Mouse (Mus musculus) heart, embryonic 10.5 days (tissue): ENCODE measurements around the gene Safb. TPM values are rescaled to one million over a fixed set of nuclear protein-coding genes. Genes with fewer than 3 reads are reported as not detected.
A peak's percentile ranks its signal among the peaks of the same experiment; 100 is the strongest.
"Not testable (repeated sequence)": the region's sequence is repeated elsewhere in the genome, so short reads cannot be mapped to it uniquely, and the experiment has no call there.

ENCODE experiments used
- DNase-seq: peaks from one replicate; pipeline ENCODE4 v3.0.0-alpha.2; 2017; ENCODE audit warnings: low spot score
- H3K27ac ChIP-seq: fragments of 300-500 bp; sonication (generic); 2 replicates; pipeline ENCODE4 v1.5.1; 2016; ENCODE audit warnings: mild to moderate bottlenecking
- H3K27me3 ChIP-seq: fragments of 300-500 bp; sonication (generic); 2 replicates; pipeline ENCODE4 v1.6.1; 2016; ENCODE audit warnings: mild to moderate bottlenecking; ENCODE audit not compliant: poor library complexity, insufficient read depth, severe bottlenecking
- H3K36me3 ChIP-seq: fragments of 300-500 bp; sonication (generic); 2 replicates; pipeline ENCODE4 v1.6.1; 2016; ENCODE audit warnings: mild to moderate bottlenecking, moderate library complexity
- H3K4me1 ChIP-seq: fragments of 300-500 bp; sonication (generic); 2 replicates; pipeline ENCODE4 v1.6.1; 2016; ENCODE audit warnings: mild to moderate bottlenecking
- H3K4me3 ChIP-seq: fragments of 300-500 bp; sonication (generic); 2 replicates; pipeline ENCODE4 v1.5.1; 2016; ENCODE audit warnings: mild to moderate bottlenecking, moderate library complexity
- H3K9me3 ChIP-seq: fragments of 300-500 bp; sonication (generic); 2 replicates; pipeline ENCODE4 v1.6.1; 2016; ENCODE audit warnings: mild to moderate bottlenecking, moderate library complexity
- WGBS: fragments of 180-500 bp; shearing (Covaris S2); methylation state at CpG from one replicate; pipeline ENCODE4 v1.1.7; 2016; 5-methylcytosine and 5-hydroxymethylcytosine counted together
- polyA plus RNA-seq: library from polyadenylated mRNA; unstranded; fragments of >200 nt; fragmentation: Nextera tagmentation; extraction: Ambion mirVana; gene quantifications from 2 replicates; pipeline ENCODE4 v1.2.1, GENCODE M21; 2016

Gene Safb
- polyA plus RNA-seq, 1 experiment from 2014 or later = 128 TPM

DNA sequence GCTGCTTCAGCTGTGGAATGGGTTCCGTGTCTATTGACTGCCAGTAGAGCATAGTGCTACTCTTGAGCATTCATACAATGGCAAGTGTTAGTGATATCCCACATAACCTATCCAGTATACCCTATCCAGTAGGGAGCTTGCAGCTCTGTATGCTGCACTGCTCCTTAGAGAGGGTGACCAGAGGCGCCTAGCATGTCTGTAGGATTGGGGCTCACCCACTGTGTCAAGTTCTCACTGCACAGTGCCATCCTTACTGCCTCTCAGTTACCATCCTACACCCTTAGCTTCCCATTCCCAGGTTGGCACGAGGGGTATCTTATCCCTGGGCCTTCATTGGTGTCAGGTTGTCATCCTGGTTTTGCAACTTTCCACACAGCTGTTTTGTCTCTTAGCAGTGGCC, 19.8 kb downstream of the Safb start:
- H3K9me3 ChIP-seq = no peaks in the 10 kb centered on the region
- 93% methylated on average over 3 of the region's 3 CpGs for WGBS
- no peak for DNase-seq
- H3K4me3 ChIP-seq = no peak overlapping the region
- H3K27me3 ChIP-seq = no peaks in the 10 kb centered on the region
- no peak overlapping the region for H3K27ac ChIP-seq
- peaks cover 85% of the 10 kb centered on the region for H3K36me3 ChIP-seq
- H3K4me1 ChIP-seq = peaks cover 12% of the 10 kb centered on the region

DNA sequence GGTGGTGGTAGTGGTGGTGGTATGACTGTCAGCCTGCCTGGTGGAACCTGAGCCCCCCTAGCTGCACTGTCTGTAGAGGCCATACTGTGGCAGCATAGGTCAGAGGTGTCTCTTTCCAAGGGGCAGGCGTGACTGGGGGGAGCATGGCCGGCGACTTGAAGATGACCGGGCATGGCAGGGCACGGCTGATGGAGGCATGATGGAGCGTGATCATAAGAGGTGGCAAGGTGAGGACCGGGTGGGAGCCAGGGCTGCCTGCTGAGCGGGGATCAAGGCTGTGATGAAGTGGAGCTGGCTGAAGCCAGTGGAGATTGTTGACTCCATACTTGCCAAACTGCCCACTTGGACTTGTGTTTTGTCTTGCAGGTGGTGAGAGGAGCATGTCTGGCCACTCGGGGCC, 20.8 kb downstream of the Safb start:
- DNase-seq = no peak
- H3K9me3 ChIP-seq = no peaks in the 10 kb centered on the region
- H3K4me1 ChIP-seq = peaks cover 17% of the 10 kb centered on the region
- H3K4me3 ChIP-seq = no peak overlapping the region; the same call in 1 of the 2 replicates
- H3K27ac ChIP-seq = no peak overlapping the region
- WGBS = 90% methylated on average over 9 of the region's 9 CpGs
- no peaks in the 10 kb centered on the region for H3K27me3 ChIP-seq
- peaks cover 75% of the 10 kb centered on the region for H3K36me3 ChIP-seq

DNA sequence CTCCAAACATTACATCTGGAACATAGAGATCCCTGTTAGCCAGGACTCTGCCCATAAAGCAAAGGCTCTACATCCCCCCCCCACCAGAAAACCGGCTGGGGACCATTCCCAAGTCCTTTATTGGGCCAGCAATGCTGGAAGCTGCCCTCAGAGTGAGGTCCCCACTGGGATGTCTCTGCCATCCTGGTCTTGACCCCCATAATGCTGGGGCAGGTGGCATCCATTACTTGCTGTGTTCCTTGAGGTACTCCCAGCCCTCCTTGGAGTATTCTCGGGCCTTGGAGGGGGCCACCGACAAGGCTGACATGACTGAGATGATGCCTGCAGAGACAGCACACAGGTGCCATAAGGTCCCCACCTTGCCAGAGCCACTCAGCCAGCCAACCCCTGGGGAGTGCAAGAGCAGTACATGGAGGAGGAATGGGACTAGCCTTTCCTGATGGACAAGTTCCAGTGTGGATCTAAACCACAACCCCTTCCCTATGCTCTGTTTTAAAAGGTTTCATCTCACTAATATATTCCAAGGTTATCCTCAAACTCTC, 23.0 kb downstream of the Safb start:
- Histone ChIP-seq H3K4me1 (peaks cover 29% of the 10 kb centered on the region), H3K27me3 (no peaks in the 10 kb centered on the region), H3K9me3 (no peaks in the 10 kb centered on the region), H3K4me3 (no peak overlapping the region), H3K36me3 (peaks cover 53% of the 10 kb centered on the region), H3K27ac (no peak overlapping the region)
- no peak for DNase-seq
- WGBS = 74% methylated on average over 3 of the region's 3 CpGs

DNA sequence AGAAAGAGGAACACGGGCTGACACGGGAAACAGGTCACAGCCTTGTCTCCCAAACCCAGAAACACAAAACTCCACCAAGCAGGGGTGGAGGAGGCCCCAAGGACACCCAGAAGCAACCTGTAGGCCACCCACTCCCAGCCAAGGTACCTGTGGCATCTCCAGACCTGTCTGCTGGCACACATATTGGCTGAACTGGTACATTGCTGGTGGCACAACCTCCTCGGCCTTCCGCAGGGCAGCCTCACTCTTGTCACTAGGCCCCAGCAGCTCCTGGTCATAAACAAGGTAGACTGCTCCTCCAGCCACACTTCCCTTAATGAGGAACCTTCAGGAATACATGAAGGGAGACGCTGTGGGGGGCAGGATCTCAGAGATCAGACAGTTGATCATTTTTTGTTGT, 24.1 kb downstream of the Safb start:
- Histone ChIP-seq H3K36me3 (peaks cover 42% of the 10 kb centered on the region), H3K4me1 (peaks cover 29% of the 10 kb centered on the region), H3K27me3 (no peaks in the 10 kb centered on the region), H3K27ac (peak overlapping the region; percentile 93), H3K9me3 (no peaks in the 10 kb centered on the region), H3K4me3 (peak overlapping the region; percentile 72)
- no peak for DNase-seq
- 46% methylated on average over 5 of the region's 5 CpGs for WGBS

DNA sequence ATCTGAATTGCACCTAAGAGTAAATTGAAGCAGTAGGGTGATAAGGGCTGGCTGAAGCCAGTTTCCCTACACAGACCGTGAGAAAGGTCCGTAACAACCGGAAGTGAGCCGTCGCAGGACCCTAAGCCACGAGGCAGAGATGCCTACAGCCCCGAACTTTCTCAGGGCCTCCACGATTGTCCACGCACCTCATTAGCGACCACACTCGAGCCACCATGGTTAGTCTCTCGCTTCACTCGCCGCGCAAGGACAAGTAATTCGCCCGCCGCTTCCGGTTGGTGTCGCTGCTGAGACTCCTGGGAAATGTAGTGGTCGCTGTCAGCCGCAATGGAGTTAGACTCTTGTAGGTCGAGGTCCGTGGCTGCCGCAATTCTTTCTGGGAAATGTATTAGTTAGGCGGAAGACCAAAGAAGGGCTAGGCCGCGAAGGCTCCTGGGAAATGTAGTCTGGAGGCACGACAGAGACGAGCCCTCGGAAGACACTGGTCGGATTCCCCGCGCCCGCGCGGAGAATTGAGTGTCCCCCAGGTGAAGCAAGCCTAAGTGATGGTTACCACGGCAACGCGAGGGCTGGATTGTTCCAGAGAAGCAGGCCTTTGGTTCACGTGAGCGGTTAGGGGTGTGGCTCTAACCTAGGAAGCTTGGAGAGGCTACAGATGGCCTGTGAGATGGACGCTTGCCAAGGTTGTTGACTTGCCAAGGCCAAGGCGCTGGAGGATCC, 25.0 kb downstream of the Safb start, which contains the start of gene 2410015M20Rik:
Gene 2410015M20Rik, minus strand, starts transcription at position 320 of the 720 bp plus-strand sequence.
- Histone ChIP-seq H3K36me3 (peaks cover 41% of the 10 kb centered on the region), H3K27ac (peak within 1 kb of the TSS; percentile 93)

DNA sequence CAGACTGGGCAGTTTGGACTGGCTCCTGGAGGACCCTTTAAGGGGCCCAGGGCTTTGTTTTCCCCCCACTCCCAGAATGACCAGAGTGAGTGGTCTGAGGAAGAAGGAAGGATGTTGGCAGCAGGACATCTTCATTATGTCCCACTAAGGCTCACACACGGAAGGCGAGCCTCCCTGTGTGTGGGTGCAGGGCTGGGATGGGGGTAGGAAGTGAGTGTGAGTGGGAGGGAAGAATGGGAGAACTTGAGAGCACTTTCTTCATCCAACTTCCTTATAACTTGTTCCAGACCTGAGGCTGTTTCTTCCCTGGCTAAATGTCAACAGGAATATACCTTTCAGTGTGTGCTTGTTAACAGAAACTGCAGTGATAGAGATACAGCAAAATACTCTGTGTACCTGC, 26.7 kb downstream of the Safb start:
- Histone ChIP-seq H3K27me3 (no peaks in the 10 kb centered on the region), H3K27ac (0 out of 2 replicates have a peak overlapping the region, but pooled peaks have one; percentile 56), H3K9me3 (no peaks in the 10 kb centered on the region), H3K36me3 (peaks cover 41% of the 10 kb centered on the region), H3K4me1 (peaks cover 44% of the 10 kb centered on the region), H3K4me3 (no peak overlapping the region; the same call in 1 of the 2 replicates)
- DNase-seq = no peak
- 74% methylated on average over 2 of the region's 2 CpGs for WGBS

More for the DNA sequence above, 25.0 kb downstream of the Safb start, which contains the start of gene 2410015M20Rik:
- H3K27me3 ChIP-seq = no peaks in the 10 kb centered on the region
- no peaks in the 10 kb centered on the region for H3K9me3 ChIP-seq
- under 1% methylated on average over 44 of the region's 44 CpGs for WGBS
- peak within 1 kb of the TSS; percentile 72 for H3K4me3 ChIP-seq
- DNase-seq = peak; percentile 98
- H3K4me1 ChIP-seq = peaks cover 35% of the 10 kb centered on the region

DNA sequence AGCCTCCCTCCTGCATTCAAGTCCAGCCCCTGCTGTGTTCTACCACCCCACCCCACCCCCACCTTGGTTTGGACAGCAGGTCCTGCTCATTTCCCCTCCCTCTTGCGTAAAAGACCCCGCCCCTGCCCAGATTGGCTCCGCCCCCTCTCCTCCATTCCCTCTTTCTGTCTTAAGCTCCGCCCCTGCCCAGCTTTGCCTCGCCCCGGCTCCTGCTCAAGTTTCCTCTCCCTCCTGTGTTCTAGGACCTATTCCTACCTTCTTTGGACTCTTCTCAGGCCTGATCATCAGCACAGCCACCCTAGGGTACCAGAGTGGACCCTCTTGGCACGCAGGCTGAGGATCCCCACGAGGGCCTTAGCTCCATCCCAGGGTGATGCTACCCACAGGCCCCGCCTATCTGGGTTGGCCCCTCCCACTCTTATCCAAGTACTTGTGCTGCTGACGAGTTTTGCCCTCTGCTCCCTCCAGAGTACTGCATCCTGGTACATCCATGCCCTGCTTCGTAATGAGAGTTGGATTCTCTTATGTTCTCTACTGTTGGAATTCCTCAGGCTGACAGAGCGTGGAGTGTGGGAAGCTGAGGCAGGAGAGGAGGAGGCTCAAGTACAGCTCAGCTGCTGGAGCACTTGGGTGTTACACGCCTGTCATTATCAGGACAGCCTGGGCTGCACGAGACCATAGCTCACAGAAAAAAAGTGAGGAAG, 27.4 kb downstream of the Safb start:
- Histone ChIP-seq H3K27ac (peak overlapping the region; percentile 56), H3K9me3 (no peaks in the 10 kb centered on the region), H3K36me3 (peaks cover 41% of the 10 kb centered on the region), H3K4me1 (peaks cover 48% of the 10 kb centered on the region), H3K4me3 (peak overlapping the region; percentile 39), H3K27me3 (no peaks in the 10 kb centered on the region)
- WGBS = 13% methylated on average over 14 of the region's 14 CpGs
- DNase-seq = peak; percentile 92

DNA sequence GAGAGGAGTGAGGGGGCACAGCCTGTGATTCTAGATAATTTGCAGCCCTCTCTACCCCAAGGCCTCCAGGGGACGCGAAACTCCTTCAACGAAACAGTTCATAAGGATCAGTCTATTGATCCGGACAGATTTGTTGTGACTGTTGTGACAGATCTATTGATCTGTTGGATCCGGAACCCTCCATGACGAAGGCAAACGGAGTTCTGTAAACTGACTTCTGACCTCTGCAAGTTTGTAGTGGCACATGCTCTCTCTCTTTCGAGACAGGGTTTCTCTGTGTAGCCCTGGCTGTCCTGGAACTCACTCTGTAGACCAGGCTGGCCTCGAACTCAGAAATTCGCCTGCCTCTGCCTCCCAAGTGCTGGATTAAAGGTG, 27.9 kb downstream of the Safb start:
- Histone ChIP-seq H3K4me3 (peak overlapping the region; percentile 39), H3K4me1 (peaks cover 46% of the 10 kb centered on the region), H3K36me3 (peaks cover 40% of the 10 kb centered on the region), H3K27ac (peak overlapping the region; percentile 56; the same call in 1 of the 2 replicates)
- WGBS = 72% methylated on average over 10 of the region's 10 CpGs
- not testable (repeated sequence) for H3K9me3 ChIP-seq, H3K27me3 ChIP-seq, DNase-seq

DNA sequence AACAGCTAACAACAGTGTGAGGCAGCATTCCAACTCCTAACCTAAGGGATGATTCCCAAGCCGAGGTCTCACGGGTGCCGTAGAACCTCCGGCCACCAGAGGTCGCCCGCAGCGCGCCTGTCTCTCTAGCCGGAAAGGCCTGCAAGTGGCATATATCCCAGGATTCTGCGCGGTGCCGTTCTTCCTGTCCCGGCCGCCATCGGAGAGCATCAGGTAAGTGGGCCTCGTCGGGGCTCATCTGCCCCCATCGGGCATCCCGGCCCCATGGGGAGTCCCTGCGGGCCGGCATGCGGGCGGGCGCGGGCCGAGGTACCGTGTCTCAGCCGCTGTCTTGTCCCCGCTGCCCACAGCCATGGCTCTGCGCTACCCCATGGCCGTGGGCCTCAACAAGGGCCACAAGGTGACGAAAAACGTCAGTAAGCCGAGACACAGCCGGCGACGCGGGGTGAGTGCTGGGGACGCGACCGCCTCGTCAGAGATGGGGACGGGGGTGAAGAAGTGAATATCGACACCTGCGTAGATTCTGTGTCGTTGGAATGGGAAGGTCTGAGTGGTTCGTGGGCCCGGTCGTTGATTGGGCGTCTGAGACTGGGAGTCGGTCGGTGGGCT, 28.7 kb downstream of the Safb start, which contains the start of gene Rpl36:
Gene Rpl36, plus strand, starts transcription at position 181 of the 609 bp plus-strand sequence.
- H3K4me1 ChIP-seq = peaks cover 42% of the 10 kb centered on the region
- H3K4me3 ChIP-seq = peak within 1 kb of the TSS; percentile 86
- peak within 1 kb of the TSS; percentile 96 for H3K27ac ChIP-seq
- H3K27me3 ChIP-seq = no peaks in the 10 kb centered on the region
- under 1% methylated on average over 52 of the region's 52 CpGs for WGBS
- peak; percentile 97 for DNase-seq
- H3K36me3 ChIP-seq = peaks cover 44% of the 10 kb centered on the region
- no peaks in the 10 kb centered on the region for H3K9me3 ChIP-seq

DNA sequence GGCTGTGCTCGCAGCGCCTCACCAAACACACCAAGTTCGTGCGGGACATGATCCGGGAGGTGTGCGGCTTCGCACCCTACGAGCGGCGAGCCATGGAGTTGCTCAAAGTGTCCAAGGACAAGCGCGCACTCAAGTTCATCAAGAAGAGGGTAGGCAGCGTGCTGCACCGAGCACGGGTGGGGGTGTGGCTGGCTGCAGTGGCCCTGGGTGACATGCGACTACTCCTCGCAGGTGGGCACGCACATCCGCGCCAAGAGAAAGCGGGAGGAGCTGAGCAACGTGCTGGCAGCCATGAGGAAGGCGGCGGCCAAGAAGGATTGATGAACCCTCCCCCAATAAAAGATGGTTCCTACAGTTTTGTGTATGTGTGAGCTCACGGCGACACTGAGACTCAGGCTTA, 29.3 kb downstream of the Safb start:
- under 1% methylated on average over 26 of the region's 26 CpGs for WGBS
- Histone ChIP-seq H3K4me1 (peaks cover 37% of the 10 kb centered on the region), H3K36me3 (peaks cover 50% of the 10 kb centered on the region), H3K4me3 (peak overlapping the region; percentile 86), H3K27ac (peak overlapping the region; percentile 96)
- H3K9me3 ChIP-seq, H3K27me3 ChIP-seq, DNase-seq: not testable (repeated sequence)

DNA sequence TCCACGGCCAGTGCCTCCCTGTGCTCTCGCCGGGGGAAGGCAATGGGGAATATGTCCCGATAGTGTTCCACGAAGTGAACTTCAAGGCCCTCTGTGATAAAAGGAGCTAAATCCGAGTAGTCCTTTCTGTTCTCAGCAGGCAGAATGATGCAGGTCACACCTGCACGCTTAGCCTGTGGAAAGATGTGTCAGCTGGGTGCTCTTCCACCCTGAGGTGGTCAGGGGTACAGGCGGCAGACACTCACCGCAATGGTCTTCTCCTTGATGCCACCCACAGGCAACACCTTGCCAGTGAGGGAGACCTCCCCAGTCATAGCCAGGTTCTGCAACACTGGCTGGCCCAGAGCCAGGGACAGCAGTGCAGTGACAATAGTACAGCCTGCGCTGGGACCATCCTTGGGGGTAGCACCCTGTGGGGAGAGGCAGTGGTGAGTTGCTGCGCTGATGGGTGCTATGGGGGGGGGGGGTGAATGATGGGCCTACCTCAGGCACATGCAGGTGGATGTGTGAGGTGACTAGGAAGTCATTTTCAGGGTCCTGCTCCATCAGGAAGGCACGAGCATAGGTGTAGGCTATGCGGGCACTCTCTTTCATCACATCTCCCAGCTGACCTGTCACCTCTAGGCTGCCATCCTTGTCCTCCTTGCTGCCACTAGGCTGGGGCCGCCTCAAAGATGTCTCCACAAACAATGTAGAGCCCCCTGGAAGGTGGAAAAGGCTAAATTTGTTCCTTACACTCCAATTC, 29.9 kb downstream of the Safb start:
- Histone ChIP-seq H3K9me3 (no peaks in the 10 kb centered on the region), H3K36me3 (peaks cover 57% of the 10 kb centered on the region), H3K27me3 (no peaks in the 10 kb centered on the region), H3K27ac (peak overlapping the region; percentile 96), H3K4me1 (peaks cover 36% of the 10 kb centered on the region), H3K4me3 (peak overlapping the region; percentile 86)
- WGBS = 37% methylated on average over 14 of the region's 14 CpGs
- no peak for DNase-seq

DNA sequence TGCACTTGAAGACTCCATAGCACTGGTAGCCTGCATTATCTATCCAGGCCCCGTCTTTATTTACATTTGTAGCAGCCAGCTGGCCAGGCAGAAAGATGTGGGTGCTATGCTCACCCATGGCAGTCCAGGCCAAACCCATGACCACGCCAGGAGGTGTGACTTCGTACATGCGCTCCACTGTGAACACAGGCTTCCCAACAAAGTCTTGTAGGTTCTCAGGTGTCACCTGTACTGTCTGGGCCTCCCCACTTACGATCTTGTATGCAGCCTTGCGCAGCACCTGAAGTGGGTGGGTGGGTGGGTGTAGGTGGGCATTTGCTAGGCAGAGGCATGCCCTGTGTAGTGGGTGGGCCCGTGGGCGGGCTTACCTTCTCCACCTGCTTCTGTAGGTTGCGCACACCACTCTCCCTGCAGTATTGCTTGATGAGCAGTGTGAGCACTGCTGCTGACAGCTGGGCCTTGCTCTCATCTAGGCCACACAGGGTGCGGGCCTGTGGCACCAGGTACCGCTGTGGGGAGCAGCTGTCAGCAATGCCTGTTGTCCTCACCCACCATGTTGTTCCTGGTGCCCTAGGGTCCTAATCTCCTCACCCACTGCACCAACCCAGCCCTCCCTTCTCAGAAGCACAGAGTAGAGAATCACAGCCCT, 30.6 kb downstream of the Safb start:
- Histone ChIP-seq H3K27me3 (no peaks in the 10 kb centered on the region), H3K4me3 (peak overlapping the region; percentile 86), H3K27ac (peak overlapping the region; percentile 96; the same call in 1 of the 2 replicates), H3K9me3 (no peaks in the 10 kb centered on the region), H3K4me1 (peaks cover 33% of the 10 kb centered on the region), H3K36me3 (peaks cover 64% of the 10 kb centered on the region)
- no peak for DNase-seq
- 84% methylated on average over 11 of the region's 11 CpGs for WGBS
